Mouse (Mus musculus) forebrain, embryonic 11.5 days (tissue): ENCODE measurements around the gene Umad1. TPM values are rescaled to one million over a fixed set of nuclear protein-coding genes. Genes with fewer than 3 reads are reported as not detected.

ENCODE experiments used
- ATAC-seq: fragments of 200-750 bp; cut with Nextera tagmentation; replicated peaks from 2 replicates; pipeline ENCODE4 v1.8.0; 2017; ENCODE audit warnings: moderate TSS enrichment; ENCODE audit not compliant: low FRiP score
- DNase-seq: peaks from one replicate; pipeline ENCODE4 v3.0.0-alpha.2; 2017; ENCODE audit warnings: low spot score
- H3K27ac ChIP-seq: fragments of 300-500 bp; sonication (generic); 2 replicates; pipeline ENCODE4 v1.5.1; 2014; ENCODE audit warnings: low read depth, low read length
- H3K27me3 ChIP-seq: fragments of 300-500 bp; sonication (generic); 2 replicates; pipeline ENCODE4 v1.6.1; 2014; ENCODE audit warnings: mild to moderate bottlenecking, low read length, mixed read lengths; ENCODE audit not compliant: control insufficient read depth, insufficient read depth
- H3K36me3 ChIP-seq: fragments of 300-500 bp; sonication (generic); 2 replicates; pipeline ENCODE4 v1.6.1; 2014; ENCODE audit warnings: mild to moderate bottlenecking, low read length, moderate library complexity, mixed read lengths; ENCODE audit not compliant: control insufficient read depth, insufficient read depth
- H3K4me1 ChIP-seq: fragments of 300-500 bp; sonication (generic); replicated peaks from 2 replicates; pipeline ENCODE4 v1.6.1; 2014; ENCODE audit warnings: low read length, mixed read lengths; ENCODE audit not compliant: control insufficient read depth, insufficient read depth
- H3K4me2 ChIP-seq: fragments of 300-500 bp; sonication (generic); 2 replicates; pipeline ENCODE4 v1.6.1; 2014; ENCODE audit warnings: low read depth, mild to moderate bottlenecking, low read length, moderate library complexity, mixed read lengths; ENCODE audit not compliant: severe bottlenecking
- H3K4me3 ChIP-seq: fragments of 300-500 bp; sonication (generic); 2 replicates; pipeline ENCODE4 v1.5.1; 2014; ENCODE audit warnings: low read depth, low read length
- H3K9ac ChIP-seq: fragments of 300-500 bp; sonication (generic); 2 replicates; pipeline ENCODE4 v1.6.1; 2014; ENCODE audit warnings: low read length
- H3K9me3 ChIP-seq: fragments of 300-500 bp; sonication (generic); 2 replicates; pipeline ENCODE4 v1.6.1; 2016; ENCODE audit warnings: low read length, mixed read lengths; ENCODE audit not compliant: control insufficient read depth
- WGBS: fragments of 180-500 bp; shearing (Covaris S2); extraction: QIAGEN DNeasy Blood & Tissue Kit; methylation state at CpG from one replicate; pipeline ENCODE4 v1.1.7; 2014; 5-methylcytosine and 5-hydroxymethylcytosine counted together
- polyA plus RNA-seq: library from polyadenylated mRNA; unstranded; fragments of >200 nt; fragmentation: Nextera tagmentation; extraction: Ambion mirVana; gene quantifications from 2 replicates; pipeline ENCODE4 v1.2.1, GENCODE M21; 2014

The Umad1 gene
- polyA plus RNA-seq, 1 experiment from 2014 or later: 18.9 TPM

GRCm38 (mm10) chr6:8367675-8368074 is 108.6 kb downstream of the Umad1 start:
- no peak overlapping the region for H3K27ac ChIP-seq
- no peaks in the 10 kb centered on the region for H3K9me3 ChIP-seq
- no peak for DNase-seq
- WGBS: 89% methylated on average over 4 of the region's 4 CpGs
- H3K27me3 ChIP-seq: no peaks in the 10 kb centered on the region
- H3K4me2 ChIP-seq: no peak overlapping the region
- H3K4me1 ChIP-seq: no peaks in the 10 kb centered on the region
- 0 out of 2 replicates have a peak, but pooled peaks have one; percentile 57 for ATAC-seq
- no peak overlapping the region for H3K4me3 ChIP-seq
- H3K9ac ChIP-seq: no peak overlapping the region
- no peaks in the 10 kb centered on the region for H3K36me3 ChIP-seq

DNA sequence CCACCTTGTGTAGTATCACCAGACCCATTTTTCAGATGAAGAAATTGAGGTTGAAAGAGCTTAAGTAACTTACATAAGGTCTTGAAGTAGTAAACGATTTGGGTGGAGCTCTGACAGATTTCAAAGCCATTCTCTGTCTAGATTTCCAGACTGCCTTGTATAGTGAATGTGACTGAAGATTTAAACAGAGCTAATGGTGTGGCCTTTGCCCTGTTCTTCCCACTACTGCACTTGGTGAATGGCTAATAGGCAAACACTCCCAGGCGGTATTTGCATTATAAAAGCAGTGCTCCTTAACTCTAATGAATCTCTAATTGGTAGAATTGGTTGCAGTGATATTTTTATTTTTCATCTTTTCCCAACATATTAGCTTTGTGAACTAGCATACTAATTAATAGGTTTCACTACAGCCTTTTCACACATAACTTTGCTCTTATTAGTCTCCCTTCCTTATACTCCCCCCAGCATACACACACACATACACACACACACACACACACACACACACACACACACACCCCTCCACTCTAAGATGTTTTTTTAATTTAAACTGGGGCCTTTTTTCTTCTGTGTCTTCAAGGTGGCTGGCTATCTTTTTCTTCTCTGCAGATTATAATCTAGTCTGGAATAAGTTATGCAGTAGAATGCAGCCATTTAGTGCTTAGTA is 109.2 kb downstream of the Umad1 start:
- H3K4me3 ChIP-seq: no peak overlapping the region
- H3K36me3 ChIP-seq: no peaks in the 10 kb centered on the region
- no peak overlapping the region for H3K27ac ChIP-seq
- 31% methylated on average over 2 of the region's 2 CpGs for WGBS
- H3K4me1 ChIP-seq: no peaks in the 10 kb centered on the region
- no peaks in the 10 kb centered on the region for H3K27me3 ChIP-seq
- H3K4me2 ChIP-seq: no peak overlapping the region
- H3K9ac ChIP-seq: no peak overlapping the region
- no peak for DNase-seq
- no peaks in the 10 kb centered on the region for H3K9me3 ChIP-seq
- ATAC-seq: peak; percentile 93

DNA sequence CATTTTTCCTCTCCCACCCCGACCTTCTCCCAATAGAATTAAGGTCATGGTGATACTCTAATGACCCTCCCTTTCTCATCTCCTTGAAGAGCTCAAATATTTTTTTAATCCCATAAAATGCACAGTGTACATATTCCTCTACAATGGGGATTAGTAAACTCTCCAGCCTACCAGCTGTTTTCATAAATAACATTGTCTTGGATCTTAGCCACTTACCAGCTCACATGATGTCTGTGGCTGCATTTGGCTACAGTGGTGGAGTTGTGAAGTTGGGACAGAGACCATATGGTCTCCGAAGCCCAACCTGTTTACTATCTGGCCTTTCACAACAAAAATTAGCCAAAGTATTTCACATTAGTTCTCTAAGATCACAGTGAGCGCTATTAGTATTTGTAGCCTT is 111.5 kb downstream of the Umad1 start:
- H3K9ac ChIP-seq: no peak overlapping the region
- no peaks in the 10 kb centered on the region for H3K36me3 ChIP-seq
- no peak overlapping the region for H3K4me2 ChIP-seq
- 89% methylated on average over 3 of the region's 3 CpGs for WGBS
- H3K4me1 ChIP-seq: peaks cover 3% of the 10 kb centered on the region; the same call in 1 of the 2 replicates
- no peak overlapping the region for H3K4me3 ChIP-seq
- H3K27ac ChIP-seq: no peak overlapping the region
- no peaks in the 10 kb centered on the region for H3K9me3 ChIP-seq
- DNase-seq (no peak), ATAC-seq (no peak)
- no peaks in the 10 kb centered on the region for H3K27me3 ChIP-seq

DNA sequence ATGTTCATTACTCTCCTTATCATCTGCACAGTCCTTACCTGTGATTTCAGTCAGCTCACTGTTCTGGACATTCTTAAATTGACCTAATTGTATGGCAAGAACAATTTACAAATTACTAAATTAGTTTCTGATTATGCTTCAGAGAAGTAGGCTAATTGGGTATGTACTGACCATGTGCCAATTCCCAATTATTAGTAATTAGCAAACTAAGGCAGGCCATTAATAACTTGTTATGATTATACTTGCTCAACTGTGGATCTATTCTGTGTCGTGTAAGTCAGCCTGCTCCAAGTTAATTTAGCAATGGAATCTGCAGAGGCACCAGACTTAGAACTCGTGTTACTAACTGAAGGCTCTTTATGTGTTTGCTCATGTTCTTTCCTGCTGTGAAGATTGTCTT is 114.0 kb downstream of the Umad1 start:
- H3K9me3 ChIP-seq: no peaks in the 10 kb centered on the region
- WGBS: 41% methylated on average over 2 of the region's 2 CpGs
- no peak for ATAC-seq

DNA sequence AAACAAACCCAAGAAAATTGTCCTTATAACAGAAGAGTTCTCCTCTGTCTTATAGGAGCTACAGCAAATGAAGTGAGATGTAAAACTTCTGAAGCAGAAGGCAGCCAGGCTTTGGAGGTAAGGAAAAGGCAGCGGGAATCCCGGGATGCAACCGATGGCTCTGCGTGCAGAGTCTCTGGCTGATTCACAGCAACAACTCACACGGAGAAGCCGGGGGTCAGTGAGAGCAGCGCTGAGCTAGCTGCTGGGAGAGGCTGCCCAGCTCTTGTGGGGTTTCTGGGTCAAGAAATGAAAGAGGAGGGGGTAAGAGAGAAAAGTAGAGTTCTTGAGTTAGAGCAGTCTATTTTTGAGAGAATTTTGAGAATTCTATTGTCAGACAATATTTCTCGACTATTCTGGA is 114.8 kb downstream of the Umad1 start:
- H3K36me3 ChIP-seq: no peaks in the 10 kb centered on the region
- H3K9me3 ChIP-seq: no peaks in the 10 kb centered on the region
- WGBS: 56% methylated on average over 8 of the region's 8 CpGs
- DNase-seq: no peak
- H3K4me2 ChIP-seq: no peak overlapping the region
- no peak for ATAC-seq
- H3K27me3 ChIP-seq: no peaks in the 10 kb centered on the region
- H3K27ac ChIP-seq: no peak overlapping the region
- H3K4me1 ChIP-seq: peaks cover 3% of the 10 kb centered on the region; the same call in 1 of the 2 replicates
- H3K9ac ChIP-seq: no peak overlapping the region
- H3K4me3 ChIP-seq: no peak overlapping the region

More for the DNA sequence above, 114.0 kb downstream of the Umad1 start:
- Histone ChIP-seq H3K4me3 (no peak overlapping the region), H3K36me3 (no peaks in the 10 kb centered on the region), H3K27ac (no peak overlapping the region), H3K4me1 (peaks cover 3% of the 10 kb centered on the region; the same call in 1 of the 2 replicates), H3K4me2 (no peak overlapping the region), H3K27me3 (no peaks in the 10 kb centered on the region), H3K9ac (no peak overlapping the region)
- DNase-seq: no peak

DNA sequence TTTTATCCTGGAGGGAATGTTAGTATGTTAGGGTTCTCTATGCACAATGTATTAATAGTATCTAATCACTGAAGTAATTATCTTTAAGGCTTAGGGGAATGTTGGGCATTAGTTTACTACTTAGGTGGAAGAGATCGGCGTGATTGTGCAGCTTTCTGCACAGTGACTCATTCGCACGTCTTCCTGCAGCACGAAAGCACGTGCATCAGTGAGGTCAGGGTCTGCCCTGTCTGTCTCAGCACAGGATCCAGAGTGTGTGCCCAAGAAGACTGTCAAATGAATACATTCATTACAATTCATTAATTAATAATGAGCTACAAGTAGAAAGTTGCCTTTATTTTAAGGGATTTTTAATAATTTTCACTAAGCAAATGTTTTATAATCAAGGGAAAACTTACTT is 115.2 kb downstream of the Umad1 start:
- DNase-seq (no peak), ATAC-seq (0 out of 2 replicates have a peak, but pooled peaks have one; percentile 45)
- H3K27ac ChIP-seq: no peak overlapping the region
- H3K9me3 ChIP-seq: no peaks in the 10 kb centered on the region
- peaks cover 3% of the 10 kb centered on the region; the same call in 1 of the 2 replicates for H3K4me1 ChIP-seq
- no peaks in the 10 kb centered on the region for H3K27me3 ChIP-seq
- H3K4me3 ChIP-seq: no peak overlapping the region
- H3K36me3 ChIP-seq: no peaks in the 10 kb centered on the region
- WGBS: 64% methylated on average over 6 of the region's 6 CpGs
- H3K4me2 ChIP-seq: no peak overlapping the region
- H3K9ac ChIP-seq: no peak overlapping the region

DNA sequence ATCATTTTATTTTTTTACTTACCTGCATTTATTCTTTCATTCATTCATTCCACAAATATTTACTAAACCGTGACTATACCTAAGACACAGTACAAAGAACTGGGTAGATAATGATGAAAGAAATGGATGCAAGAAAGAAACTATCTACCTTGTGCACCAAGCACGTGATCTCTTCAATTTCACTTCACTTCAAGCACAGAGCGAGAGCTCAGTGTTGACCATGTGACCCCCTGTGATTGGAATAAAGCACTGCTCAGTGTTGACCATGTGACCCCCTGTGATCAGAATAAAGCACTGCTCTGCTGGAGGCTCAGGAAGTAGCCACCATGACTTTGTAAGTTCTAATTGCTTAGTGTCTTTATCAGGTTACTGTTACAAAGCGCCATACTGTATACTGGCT is 115.6 kb downstream of the Umad1 start:
- Histone ChIP-seq H3K36me3 (no peaks in the 10 kb centered on the region), H3K4me1 (peaks cover 3% of the 10 kb centered on the region; the same call in 1 of the 2 replicates), H3K27me3 (no peaks in the 10 kb centered on the region), H3K27ac (no peak overlapping the region), H3K9me3 (no peaks in the 10 kb centered on the region), H3K9ac (no peak overlapping the region), H3K4me3 (no peak overlapping the region), H3K4me2 (no peak overlapping the region)
- no peak for DNase-seq
- WGBS: 70% methylated on average over 4 of the region's 4 CpGs
- ATAC-seq: no peak; the same call in 1 of the 2 replicates

DNA sequence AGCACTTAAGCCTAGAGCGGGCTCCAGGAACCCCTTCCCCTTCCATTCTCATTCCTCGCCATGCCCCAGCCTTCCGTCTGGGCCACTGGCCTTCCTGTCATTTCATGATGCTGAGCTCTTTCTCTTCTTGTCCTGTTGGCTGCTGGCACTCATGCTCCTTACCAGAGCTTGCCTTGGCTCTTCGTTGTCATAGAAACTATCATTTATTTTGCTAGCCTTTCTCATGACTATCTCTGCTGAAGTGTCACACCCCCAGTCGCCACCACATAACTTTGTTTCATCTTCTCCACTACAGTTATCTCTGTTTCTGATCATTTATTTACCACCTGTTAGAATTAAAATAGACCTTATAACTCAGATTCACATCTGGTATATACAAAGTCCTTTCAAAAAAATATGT is 117.3 kb downstream of the Umad1 start:
- Histone ChIP-seq H3K4me3 (no peak overlapping the region), H3K9ac (no peak overlapping the region), H3K4me1 (peaks cover 3% of the 10 kb centered on the region; the same call in 1 of the 2 replicates), H3K27ac (no peak overlapping the region), H3K36me3 (no peaks in the 10 kb centered on the region), H3K9me3 (no peaks in the 10 kb centered on the region), H3K27me3 (no peaks in the 10 kb centered on the region), H3K4me2 (no peak overlapping the region)
- DNase-seq (no peak), ATAC-seq (no peak)
- 94% methylated on average over 5 of the region's 5 CpGs for WGBS

GRCm38 (mm10) chr6:8377667-8378066 is 118.6 kb downstream of the Umad1 start:
- Histone ChIP-seq H3K27me3 (no peaks in the 10 kb centered on the region), H3K4me3 (no peak overlapping the region), H3K4me1 (peaks cover 3% of the 10 kb centered on the region; the same call in 1 of the 2 replicates), H3K9ac (no peak overlapping the region), H3K36me3 (no peaks in the 10 kb centered on the region), H3K9me3 (no peaks in the 10 kb centered on the region), H3K4me2 (no peak overlapping the region), H3K27ac (no peak overlapping the region)
- ATAC-seq: no peak
- DNase-seq: no peak
- 95% methylated on average over 8 of the region's 8 CpGs for WGBS
